Mouse (Mus musculus) kidney, adult 8-10 months (tissue): ENCODE measurements at regions not wholly inside any gene's neighbourhood (a gene's known extent, or its start where the extent isn't known, plus 50 kb on each side); places are given as distances from the start of the nearest gene placed in this dataset.

Experiments
- DNase-seq, 2 experiments: peaks; one replicate each; pipeline ENCODE4 v3.0.0; 2022

- no peak for DNase-seq
Measured at GRCm38 (mm10) chr7:115388874-115389273, 645.4 kb downstream of the Insc start.

GRCm38 (mm10) chr7:115392520-115392919, 646.1 kb downstream of the Sox6 start:
- DNase-seq: no peak

- no peak for DNase-seq
Measured at GRCm38 (mm10) chr7:115398202-115398601, 640.4 kb downstream of the Sox6 start.

- no peak for DNase-seq
Measured at GRCm38 (mm10) chr7:115399461-115399860, 639.1 kb downstream of the Sox6 start.

GRCm38 (mm10) chr7:115407889-115408288, 630.7 kb downstream of the Sox6 start:
- no peak for DNase-seq

GRCm38 (mm10) chr7:115408915-115409314, 629.7 kb downstream of the Sox6 start:
- DNase-seq: no peak

GRCm38 (mm10) chr7:115410501-115411230, 627.9 kb downstream of the Sox6 start:
- DNase-seq: no peak

- DNase-seq: no peak
Measured at GRCm38 (mm10) chr7:115411456-115411855, 627.1 kb downstream of the Sox6 start.

- DNase-seq: no peak
Measured at GRCm38 (mm10) chr7:115415147-115415561, 623.4 kb downstream of the Sox6 start.
